Mouse (Mus musculus) C2C12 (cell line): Measurements from ENCODE around the gene Mapt.

Source experiments
- CEBPB ChIP-seq: IDR thresholded peaks from one replicate; pipeline ENCODE4 v1.6.1; 2011; ENCODE audit warnings: low read depth, mild to moderate bottlenecking, control low read depth, moderate library complexity
- CTCF ChIP-seq: IDR thresholded peaks from one replicate; pipeline ENCODE4 v1.5.1; 2011; ENCODE audit not compliant: control insufficient read depth, insufficient read depth, insufficient read length
- MAX ChIP-seq: IDR thresholded peaks from one replicate; pipeline ENCODE4 v1.6.1; 2011; ENCODE audit warnings: mild to moderate bottlenecking, control low read depth
- MYOD1 ChIP-seq: IDR thresholded peaks from one replicate; pipeline ENCODE4 v1.6.1; 2011; ENCODE audit warnings: low read depth; ENCODE audit not compliant: control insufficient read depth, insufficient read length
- MYOG ChIP-seq: IDR thresholded peaks from one replicate; pipeline ENCODE4 v1.6.1; 2011; ENCODE audit not compliant: control insufficient read depth, insufficient read length; ENCODE audit errors: extremely low read depth
- USF1 ChIP-seq: IDR thresholded peaks from one replicate; pipeline ENCODE4 v1.6.1; 2011; ENCODE audit warnings: low read depth, mild to moderate bottlenecking, control low read depth, moderate library complexity

- no peak for TF ChIP-seq CTCF
- no peak for TF ChIP-seq MYOG
- no peak for TF ChIP-seq CEBPB
- no peak for TF ChIP-seq USF1
- no peak for TF ChIP-seq MAX
- TF ChIP-seq MYOD1 = no peak
Observed at GRCm38 (mm10) chr11:104270876-104271275, 39.7 kb downstream of the Mapt start.
